Mouse (Mus musculus) hindbrain, embryonic 10.5 days (tissue): ENCODE measurements at regions not wholly inside any gene's neighbourhood (a gene's known extent, or its start where the extent isn't known, plus 50 kb on each side); places are given as distances from the start of the nearest gene placed in this dataset.
A peak's percentile ranks its signal among the peaks of the same experiment; 100 is the strongest.

Experiments
- DNase-seq: peaks from one replicate; pipeline ENCODE4 v3.0.0-alpha.2; 2017; ENCODE audit warnings: low spot score
- H3K27ac ChIP-seq: fragments of 300-500 bp; sonication (generic); 2 replicates; pipeline ENCODE4 v1.5.1; 2016; ENCODE audit warnings: mild to moderate bottlenecking, moderate library complexity
- H3K27me3 ChIP-seq: fragments of 300-500 bp; sonication (generic); 2 replicates; pipeline ENCODE4 v1.6.1; 2016; ENCODE audit warnings: mild to moderate bottlenecking; ENCODE audit not compliant: poor library complexity, insufficient read depth, severe bottlenecking
- H3K36me3 ChIP-seq: fragments of 300-500 bp; sonication (generic); 2 replicates; pipeline ENCODE4 v1.6.1; 2016; ENCODE audit warnings: mild to moderate bottlenecking, moderate library complexity
- H3K4me1 ChIP-seq: fragments of 300-500 bp; sonication (generic); replicated peaks from 2 replicates; pipeline ENCODE4 v1.6.1; 2016; ENCODE audit warnings: mild to moderate bottlenecking
- H3K4me3 ChIP-seq: fragments of 300-500 bp; sonication (generic); 2 replicates; pipeline ENCODE4 v1.5.1; 2016; ENCODE audit warnings: mild to moderate bottlenecking, moderate library complexity
- H3K9me3 ChIP-seq: fragments of 300-500 bp; sonication (generic); 2 replicates; pipeline ENCODE4 v1.6.1; 2016; ENCODE audit warnings: mild to moderate bottlenecking, moderate library complexity
- WGBS: fragments of 180-500 bp; shearing (Covaris S2); methylation state at CpG from one replicate; pipeline ENCODE4 v1.1.7; 2016; 5-methylcytosine and 5-hydroxymethylcytosine counted together

DNA sequence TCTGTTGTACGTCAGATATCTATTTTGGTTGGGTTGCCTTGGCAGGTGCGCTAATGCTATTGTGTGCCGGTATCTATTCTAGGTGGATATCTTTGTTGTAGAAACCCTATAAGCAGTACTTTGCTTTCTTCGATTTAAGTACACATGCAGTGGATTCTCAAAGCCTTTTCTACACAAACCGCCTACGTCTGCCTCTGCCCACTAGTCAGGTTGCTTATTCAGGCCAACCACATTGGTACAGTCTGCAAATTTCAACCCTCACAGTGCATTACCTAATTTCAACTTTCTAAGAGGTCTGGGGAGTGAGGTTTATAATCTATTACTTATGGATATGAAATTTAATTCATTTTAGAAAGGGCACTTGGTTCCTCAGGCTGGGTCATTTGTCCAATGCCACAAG lies 223.5 kb upstream of the Slc16a7 start:
- H3K27me3 ChIP-seq, result no peaks in the 10 kb centered on the region
- no peaks in the 10 kb centered on the region for H3K36me3 ChIP-seq
- no peak for DNase-seq
- no peaks in the 10 kb centered on the region for H3K4me1 ChIP-seq
- H3K9me3 ChIP-seq, result no peaks in the 10 kb centered on the region
- no peak overlapping the region for H3K4me3 ChIP-seq
- no peak overlapping the region for H3K27ac ChIP-seq
- 96% methylated on average over 6 of the region's 6 CpGs for WGBS

DNA sequence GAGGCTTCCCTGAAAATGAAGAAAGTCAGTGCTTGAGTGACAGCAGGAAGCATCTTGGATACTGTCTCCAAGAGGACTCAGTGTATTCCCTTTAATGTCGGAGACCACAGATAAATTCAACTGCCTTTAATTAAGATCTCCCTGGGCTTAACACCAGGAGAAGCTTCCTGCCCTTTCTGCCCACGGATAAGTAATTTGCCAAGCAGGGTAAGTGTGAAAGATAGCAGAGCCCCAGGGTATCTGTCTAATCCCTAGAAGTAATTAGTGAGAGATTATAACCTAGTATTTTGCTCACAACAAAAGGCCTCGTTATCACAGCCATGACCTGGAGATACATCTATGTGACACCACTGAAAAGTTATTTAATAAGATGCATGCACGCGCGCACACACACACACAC lies 232.1 kb upstream of the Slc16a7 start:
- Histone ChIP-seq H3K27ac (no peak overlapping the region), H3K9me3 (no peaks in the 10 kb centered on the region), H3K27me3 (no peaks in the 10 kb centered on the region), H3K36me3 (no peaks in the 10 kb centered on the region), H3K4me1 (no peaks in the 10 kb centered on the region), H3K4me3 (no peak overlapping the region)
- WGBS, result 65% methylated on average over 6 of the region's 6 CpGs
- no peak for DNase-seq

DNA sequence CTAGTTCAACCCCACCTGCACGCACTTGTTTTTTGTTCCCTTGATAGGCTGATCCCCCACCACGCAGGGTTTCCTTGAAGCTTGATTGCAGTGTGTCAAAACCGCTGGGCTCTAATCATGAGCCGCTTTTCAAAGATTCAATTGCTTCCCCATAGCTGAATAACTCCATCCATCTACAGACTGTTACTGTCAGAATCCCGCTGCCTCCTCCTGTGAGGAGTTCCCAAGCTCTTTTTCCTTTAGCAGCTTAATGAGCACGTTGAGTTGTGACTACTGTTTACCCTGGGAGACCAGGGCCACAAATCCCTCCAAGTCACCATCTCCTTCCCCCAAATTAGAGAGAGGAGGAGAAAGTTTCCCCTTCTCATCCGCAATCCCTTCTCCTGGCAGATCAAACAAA lies 234.6 kb upstream of the Slc16a7 start:
- H3K27ac ChIP-seq, result no peak overlapping the region

DNA sequence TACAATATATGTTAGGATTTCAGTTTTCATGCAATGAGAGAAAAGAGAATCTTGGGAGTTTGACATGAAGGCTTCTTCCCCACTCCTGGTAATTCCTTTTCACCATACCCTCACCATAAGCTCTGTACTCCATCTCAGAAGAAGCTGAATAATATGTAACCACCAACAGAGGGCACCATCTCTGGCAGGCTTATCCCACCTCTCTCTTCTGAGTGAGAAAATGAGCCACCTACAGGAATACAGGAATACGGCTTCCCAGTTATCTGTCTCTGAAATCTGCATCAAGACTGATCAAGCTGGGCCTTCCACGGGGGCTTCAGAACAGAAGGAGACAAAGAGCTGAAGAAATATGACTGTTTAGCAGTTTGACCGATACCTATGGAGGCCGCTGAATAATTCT lies 278.6 kb upstream of the Slc16a7 start:
- Histone ChIP-seq H3K9me3 (no peaks in the 10 kb centered on the region), H3K4me1 (no peaks in the 10 kb centered on the region), H3K4me3 (no peak overlapping the region), H3K27me3 (no peaks in the 10 kb centered on the region), H3K36me3 (no peaks in the 10 kb centered on the region), H3K27ac (no peak overlapping the region)
- DNase-seq, result no peak
- 88% methylated on average over 4 of the region's 4 CpGs for WGBS

More for the DNA sequence above, 234.6 kb upstream of the Slc16a7 start:
- no peaks in the 10 kb centered on the region for H3K4me1 ChIP-seq
- 22% methylated on average over 7 of the region's 7 CpGs for WGBS
- no peaks in the 10 kb centered on the region for H3K27me3 ChIP-seq
- H3K36me3 ChIP-seq, result no peaks in the 10 kb centered on the region
- no peak overlapping the region for H3K4me3 ChIP-seq
- DNase-seq, result no peak
- H3K9me3 ChIP-seq, result no peaks in the 10 kb centered on the region

DNA sequence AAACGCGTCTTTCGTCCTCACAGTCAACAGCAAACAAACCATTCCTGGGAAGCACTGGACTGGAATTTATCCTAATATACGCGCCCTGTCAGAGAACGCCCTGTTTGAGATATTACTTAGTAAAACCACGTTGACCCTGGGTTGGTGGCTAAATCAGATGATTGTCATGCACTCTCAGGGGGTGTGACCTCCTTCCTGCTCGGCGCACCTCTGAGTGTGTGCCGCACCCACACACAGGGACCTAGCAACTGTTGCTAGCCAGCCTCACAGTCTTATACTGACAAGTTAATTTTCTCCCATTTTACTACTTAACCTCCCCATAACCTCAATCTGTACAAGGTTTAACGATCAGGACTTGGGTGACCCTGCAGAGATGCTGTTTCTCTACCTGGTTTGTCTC lies 284.4 kb upstream of the Slc16a7 start:
- Histone ChIP-seq H3K4me3 (no peak overlapping the region), H3K27me3 (no peaks in the 10 kb centered on the region), H3K4me1 (no peaks in the 10 kb centered on the region), H3K9me3 (no peaks in the 10 kb centered on the region), H3K27ac (no peak overlapping the region), H3K36me3 (no peaks in the 10 kb centered on the region)
- DNase-seq, result peak; percentile 7
- 62% methylated on average over 11 of the region's 11 CpGs for WGBS

DNA sequence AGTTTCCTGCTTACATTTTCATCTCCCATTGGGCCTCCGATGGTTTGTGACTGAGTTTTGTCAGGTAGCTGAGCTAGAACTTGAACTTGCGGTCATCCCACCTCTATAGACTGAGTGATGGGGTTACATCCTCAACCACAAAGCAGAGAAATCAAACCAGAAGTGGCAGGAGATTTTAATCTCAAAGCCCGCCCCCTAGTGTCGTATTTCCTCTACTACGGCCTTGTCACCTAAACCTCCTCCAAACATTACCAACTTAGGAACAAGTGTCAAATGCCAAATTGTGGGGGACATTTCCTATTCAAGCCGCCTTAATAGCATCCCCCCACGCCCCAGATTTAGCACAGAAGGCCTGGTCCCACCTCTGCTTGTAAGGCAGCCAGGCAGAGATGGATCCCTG lies 286.3 kb upstream of the Lrig3 start:
- no peak overlapping the region for H3K27ac ChIP-seq
- H3K4me1 ChIP-seq, result no peaks in the 10 kb centered on the region
- H3K36me3 ChIP-seq, result no peaks in the 10 kb centered on the region
- WGBS, result 75% methylated on average over 7 of the region's 7 CpGs
- no peaks in the 10 kb centered on the region for H3K27me3 ChIP-seq
- no peak for DNase-seq
- no peaks in the 10 kb centered on the region for H3K9me3 ChIP-seq
- H3K4me3 ChIP-seq, result no peak overlapping the region

DNA sequence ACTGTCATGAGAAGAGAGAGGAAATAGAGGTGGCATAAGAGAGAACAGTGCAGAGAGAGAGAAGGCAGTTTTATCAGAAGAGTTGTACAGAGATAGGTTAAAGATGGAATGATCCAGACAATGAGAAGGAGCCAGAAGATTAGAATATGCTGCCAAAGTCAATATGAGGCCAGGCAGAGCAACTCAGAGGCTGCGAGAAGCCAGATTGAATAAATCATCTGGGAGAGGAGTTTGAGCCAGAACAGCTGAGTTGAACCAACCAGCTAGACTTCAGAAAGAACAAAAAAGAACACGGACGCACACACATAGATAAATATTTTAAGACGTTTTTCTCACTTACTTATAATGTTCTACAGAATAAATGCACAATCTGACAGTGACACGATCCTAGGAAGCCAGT lies 280.8 kb upstream of the Lrig3 start:
- H3K27me3 ChIP-seq, result no peaks in the 10 kb centered on the region
- no peak for DNase-seq
- no peak overlapping the region for H3K4me3 ChIP-seq
- no peaks in the 10 kb centered on the region for H3K4me1 ChIP-seq
- no peaks in the 10 kb centered on the region for H3K9me3 ChIP-seq
- no peaks in the 10 kb centered on the region for H3K36me3 ChIP-seq
- no peak overlapping the region for H3K27ac ChIP-seq
- 94% methylated on average over 5 of the region's 5 CpGs for WGBS

DNA sequence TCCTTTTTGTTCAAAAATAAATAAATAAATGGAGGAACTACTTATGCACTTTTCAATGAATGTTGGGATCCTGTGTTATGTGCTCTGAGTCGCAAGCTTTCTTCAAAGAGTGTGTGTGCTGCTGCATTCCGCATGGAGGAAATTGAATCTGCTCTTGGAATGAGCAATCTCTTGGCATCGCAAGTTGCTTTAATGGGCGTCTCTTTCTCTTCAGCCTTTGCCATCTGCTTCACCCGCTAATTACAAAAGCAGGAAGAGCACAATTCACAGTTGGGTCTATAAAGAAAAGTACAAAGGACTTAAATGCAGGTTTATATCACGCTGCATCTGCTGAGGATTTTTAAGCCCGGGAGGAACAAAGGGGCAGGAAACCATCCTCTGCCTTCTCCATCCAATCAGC lies 272.5 kb upstream of the Lrig3 start:
- Histone ChIP-seq H3K4me3 (no peak overlapping the region), H3K27me3 (no peaks in the 10 kb centered on the region), H3K36me3 (no peaks in the 10 kb centered on the region), H3K27ac (no peak overlapping the region), H3K4me1 (0 out of 2 replicates have a peak, but pooled peaks cover 4% of the 10 kb centered on the region), H3K9me3 (no peaks in the 10 kb centered on the region)
- 73% methylated on average over 7 of the region's 7 CpGs for WGBS
- DNase-seq, result no peak

DNA sequence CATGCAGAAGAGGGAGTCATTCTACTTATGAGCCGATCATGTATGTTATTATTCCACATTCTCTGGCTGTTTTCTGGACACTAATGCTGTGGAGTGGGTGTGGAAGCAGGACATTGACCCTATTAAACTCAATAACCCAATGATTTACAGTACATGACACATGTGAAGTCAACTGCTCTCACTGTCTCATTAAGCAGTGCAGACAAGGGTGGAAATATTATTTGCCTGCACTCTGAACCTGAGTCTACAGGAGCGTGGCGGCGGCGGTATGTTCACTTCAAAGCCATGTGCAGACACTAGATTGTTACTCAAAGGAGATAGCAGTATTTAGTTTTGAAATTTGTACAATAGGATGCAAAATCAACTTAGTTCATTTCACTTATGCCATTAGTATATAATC lies 269.8 kb upstream of the Lrig3 start:
- no peak for DNase-seq
- WGBS, result 95% methylated on average over 5 of the region's 5 CpGs
- Histone ChIP-seq H3K4me3 (no peak overlapping the region), H3K4me1 (0 out of 2 replicates have a peak, but pooled peaks cover 4% of the 10 kb centered on the region), H3K36me3 (no peaks in the 10 kb centered on the region), H3K9me3 (no peaks in the 10 kb centered on the region), H3K27ac (no peak overlapping the region), H3K27me3 (no peaks in the 10 kb centered on the region)

DNA sequence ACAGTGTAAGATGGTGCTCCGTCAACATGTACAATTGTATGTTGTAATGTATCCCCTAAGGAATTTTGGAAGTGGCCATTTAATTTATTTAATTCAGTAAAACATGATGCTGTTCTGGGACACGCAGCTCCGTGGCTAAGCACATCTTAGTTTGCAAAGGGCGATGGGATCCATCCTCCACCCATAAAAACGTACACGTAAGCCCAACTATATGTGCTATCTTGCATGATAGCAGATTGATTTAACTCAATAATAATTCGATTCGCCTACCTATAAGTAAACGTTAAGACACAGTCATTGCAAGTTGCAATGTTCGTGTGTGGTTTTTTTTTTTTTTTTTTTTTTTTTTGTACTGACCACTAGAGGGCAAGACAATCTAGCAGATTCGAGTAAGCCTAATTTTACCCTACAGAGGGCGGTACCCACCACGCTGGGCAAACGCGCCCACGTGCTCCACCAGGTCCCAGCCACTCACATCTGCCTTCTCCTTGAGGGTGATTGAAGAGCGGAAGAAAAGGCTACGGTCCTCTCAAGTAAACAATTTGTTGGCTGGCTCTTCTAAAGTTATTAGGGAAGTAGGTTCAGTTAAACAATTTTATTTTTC lies 240.8 kb upstream of the Lrig3 start:
- DNase-seq, result peak; percentile 69
- H3K9me3 ChIP-seq, result no peaks in the 10 kb centered on the region
- 37% methylated on average over 18 of the region's 18 CpGs for WGBS
- H3K27ac ChIP-seq, result 0 out of 2 replicates have a peak overlapping the region, but pooled peaks have one; percentile 37
- H3K36me3 ChIP-seq, result no peaks in the 10 kb centered on the region
- no peaks in the 10 kb centered on the region for H3K27me3 ChIP-seq
- H3K4me3 ChIP-seq, result no peak overlapping the region
- peaks cover 4% of the 10 kb centered on the region; the same call in 1 of the 2 replicates for H3K4me1 ChIP-seq

DNA sequence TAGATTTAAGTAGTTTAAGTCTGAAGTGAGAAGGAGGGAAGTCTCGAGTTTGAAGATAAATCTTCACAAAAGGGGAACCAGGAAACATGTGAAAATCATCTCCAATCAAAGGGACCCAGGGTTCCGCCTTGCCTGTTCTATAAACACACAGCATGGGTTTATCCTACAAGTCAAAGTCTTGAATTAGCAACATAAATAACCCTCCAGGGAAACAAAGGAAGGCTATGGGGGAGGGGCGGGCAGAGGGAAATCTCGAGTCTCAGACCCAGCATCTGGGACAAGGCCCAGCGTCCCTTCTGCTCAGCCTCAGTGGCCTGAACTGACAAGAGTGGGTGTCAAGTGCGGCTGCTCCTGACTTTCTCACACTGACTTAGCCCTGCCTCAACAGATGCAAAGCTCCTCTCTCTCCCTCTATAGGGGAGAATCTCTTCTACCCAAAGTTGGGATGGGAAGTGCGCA lies 240.3 kb upstream of the Lrig3 start:
- Histone ChIP-seq H3K27me3 (no peaks in the 10 kb centered on the region), H3K4me1 (peaks cover 4% of the 10 kb centered on the region; the same call in 1 of the 2 replicates), H3K27ac (peak overlapping the region; percentile 37; the same call in 1 of the 2 replicates), H3K4me3 (no peak overlapping the region), H3K36me3 (no peaks in the 10 kb centered on the region), H3K9me3 (no peaks in the 10 kb centered on the region)
- DNase-seq, result peak; percentile 52
- WGBS, result 20% methylated on average over 7 of the region's 7 CpGs

DNA sequence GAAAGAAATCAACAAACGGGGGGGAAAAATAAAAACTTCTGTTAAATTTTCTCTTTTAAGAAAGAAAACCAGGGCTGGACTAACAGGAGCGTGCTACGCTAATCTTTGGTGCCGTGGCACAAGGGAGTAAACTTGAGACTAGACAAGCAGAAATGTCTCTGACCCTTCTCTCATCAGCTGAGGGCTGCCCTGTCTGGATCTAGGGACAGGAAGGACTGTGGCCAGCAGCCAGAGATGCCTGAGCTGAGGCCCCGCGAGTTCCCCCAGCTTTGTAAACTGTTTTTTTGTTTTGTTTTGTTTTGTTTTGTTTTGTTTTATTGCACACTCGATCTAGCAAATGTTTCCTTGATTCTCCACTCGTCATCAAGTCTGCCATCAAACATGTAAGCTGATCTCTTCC lies 239.4 kb upstream of the Lrig3 start:
- no peak overlapping the region for H3K4me3 ChIP-seq
- H3K27ac ChIP-seq, result no peak overlapping the region
- H3K36me3 ChIP-seq, result no peaks in the 10 kb centered on the region
- 66% methylated on average over 8 of the region's 8 CpGs for WGBS
- H3K4me1 ChIP-seq, result peaks cover 4% of the 10 kb centered on the region; the same call in 1 of the 2 replicates
- no peaks in the 10 kb centered on the region for H3K9me3 ChIP-seq
- no peaks in the 10 kb centered on the region for H3K27me3 ChIP-seq
- DNase-seq, result no peak

DNA sequence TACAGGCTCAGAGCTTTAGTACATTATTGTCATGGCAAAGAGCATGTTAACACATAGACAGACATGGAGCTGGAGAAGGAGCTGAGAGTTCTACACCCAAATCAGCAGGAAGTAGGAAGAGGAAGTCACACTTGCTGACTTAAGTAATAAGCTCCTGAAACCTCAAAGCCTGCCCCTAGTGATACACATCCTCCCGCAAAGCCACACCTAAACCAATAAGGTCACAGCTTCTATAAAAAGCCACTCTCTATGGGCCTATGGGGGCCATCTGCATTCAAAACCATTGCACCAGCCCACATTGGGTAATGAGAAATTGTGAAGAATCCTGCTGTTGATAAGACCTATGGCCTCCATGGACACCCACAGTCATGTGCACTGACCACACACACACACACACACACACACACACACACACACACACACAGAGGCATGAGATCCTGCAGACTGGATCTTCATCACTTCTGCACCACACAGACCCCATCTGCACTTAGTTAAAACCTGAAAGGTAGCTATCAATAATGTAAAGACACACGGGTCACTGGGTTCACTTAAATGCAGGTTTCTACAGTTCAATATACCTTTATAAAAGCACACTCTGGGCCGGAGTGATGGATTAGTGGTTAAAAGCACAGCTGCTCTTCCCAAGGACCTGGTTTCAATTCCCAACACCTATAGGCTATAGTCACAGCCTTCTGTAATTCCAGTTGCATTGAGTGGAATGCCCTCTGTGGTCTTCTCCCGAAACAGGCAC lies 230.0 kb upstream of the Lrig3 start:
- Histone ChIP-seq H3K4me1 (no peaks in the 10 kb centered on the region), H3K27me3 (no peaks in the 10 kb centered on the region), H3K36me3 (no peaks in the 10 kb centered on the region), H3K27ac (no peak overlapping the region), H3K9me3 (no peaks in the 10 kb centered on the region), H3K4me3 (no peak overlapping the region)
- WGBS, result 84% methylated on average over 4 of the region's 4 CpGs
- no peak for DNase-seq
